Mouse (Mus musculus) cerebellum, adult 8-10 months (tissue): ENCODE data around the gene Hoxc12.

Experiments
- DNase-seq: peaks from one replicate; pipeline ENCODE4 v3.0.0; 2022

Hoxc12 gene

GRCm38 (mm10) chr15:102965003-102965891 lies 28.7 kb downstream of the Hoxc12 start:
- no peak for DNase-seq

DNA sequence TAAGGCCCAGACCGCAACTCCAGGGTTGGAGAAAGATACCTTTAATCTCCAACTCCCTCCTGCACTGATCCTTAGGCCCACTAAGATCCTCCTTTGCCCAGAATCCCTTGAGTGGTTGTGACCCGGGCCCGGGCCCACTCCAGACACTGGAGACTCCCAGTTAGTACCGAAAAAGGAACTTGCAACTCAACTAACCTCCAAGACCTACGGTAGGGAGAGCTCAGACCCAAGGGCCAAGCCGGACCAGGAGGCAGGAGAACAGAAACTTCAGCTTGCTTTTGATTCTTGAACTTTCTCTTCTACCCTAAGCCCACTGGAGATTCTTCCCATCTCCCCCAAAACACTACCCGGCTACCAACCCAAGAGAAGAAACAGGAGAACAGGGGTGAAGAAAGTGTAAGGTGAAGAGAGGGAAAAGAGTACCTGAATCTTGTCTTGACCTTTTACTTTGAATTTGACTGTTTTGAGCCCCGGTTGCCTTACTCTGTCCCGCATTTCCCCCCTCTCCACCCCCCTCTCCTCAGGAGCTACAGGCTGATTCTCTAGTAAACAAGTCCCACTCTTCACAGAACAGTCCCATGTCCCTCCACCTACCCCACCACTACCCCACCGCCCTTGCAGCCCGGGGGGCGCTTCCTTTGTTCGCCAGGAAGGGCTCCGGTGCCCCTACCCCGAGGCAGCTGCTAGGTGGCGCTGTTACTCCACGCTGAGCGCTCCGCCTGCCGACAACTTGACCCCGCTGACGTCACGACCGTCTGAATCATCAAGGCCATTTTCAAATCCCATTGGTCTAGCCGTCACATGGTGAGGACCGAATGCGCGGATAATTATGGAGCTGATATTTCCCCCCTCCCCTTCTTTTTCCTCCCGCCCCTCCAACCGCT lies 29.6 kb downstream of the Hoxc12 start:
- no peak for DNase-seq

DNA sequence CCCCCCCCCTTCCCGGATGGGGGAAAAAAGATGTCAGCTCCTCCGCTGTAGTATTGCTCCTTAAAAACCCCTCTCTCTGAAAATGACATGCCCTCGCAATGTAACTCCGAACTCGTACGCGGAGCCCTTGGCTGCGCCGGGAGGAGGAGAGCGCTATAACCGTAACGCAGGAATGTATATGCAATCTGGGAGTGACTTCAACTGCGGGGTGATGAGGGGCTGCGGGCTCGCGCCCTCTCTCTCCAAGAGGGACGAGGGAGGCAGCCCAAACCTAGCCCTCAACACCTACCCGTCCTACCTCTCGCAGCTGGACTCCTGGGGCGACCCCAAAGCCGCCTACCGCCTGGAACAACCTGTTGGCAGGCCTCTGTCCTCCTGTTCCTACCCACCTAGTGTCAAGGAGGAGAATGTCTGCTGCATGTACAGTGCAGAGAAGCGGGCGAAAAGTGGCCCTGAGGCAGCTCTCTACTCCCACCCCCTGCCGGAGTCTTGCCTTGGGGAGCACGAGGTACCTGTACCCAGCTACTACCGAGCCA lies 30.3 kb downstream of the Hoxc12 start, which contains the start of gene Hoxc10:
Gene Hoxc10, plus strand, starts transcription at position 21 of the 536 bp plus-strand sequence.
- DNase-seq: no peak

- no peak for DNase-seq
Observed at GRCm38 (mm10) chr15:102967312-102967510, 30.7 kb downstream of the Hoxc12 start, which contains the start of gene Hoxc5. Gene Hoxc5 (plus strand): TSS chr15:102967443.

- DNase-seq: no peak
Observed at GRCm38 (mm10) chr15:102967511-102968397, 31.2 kb downstream of the Hoxc12 start.

DNA sequence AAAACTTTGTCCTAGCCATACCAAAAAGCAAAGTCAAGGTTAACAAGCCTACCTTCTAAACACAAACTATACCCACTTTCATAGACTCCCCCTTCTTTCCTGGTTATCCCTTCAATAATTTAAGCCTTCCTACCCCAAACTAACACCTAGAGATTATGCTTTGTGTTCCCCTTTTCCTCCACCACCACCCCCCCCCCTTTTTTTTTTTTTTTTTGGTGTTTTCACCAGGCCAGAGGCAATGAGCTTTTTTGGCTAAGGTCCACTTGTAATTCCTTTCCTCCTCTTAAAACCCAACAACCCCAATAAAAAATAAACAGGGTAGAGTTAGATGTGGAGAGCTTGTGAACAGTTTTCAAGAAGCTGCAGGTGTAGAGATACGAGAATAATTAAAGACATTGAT lies 32.7 kb downstream of the Hoxc12 start:
- DNase-seq: no peak

DNA sequence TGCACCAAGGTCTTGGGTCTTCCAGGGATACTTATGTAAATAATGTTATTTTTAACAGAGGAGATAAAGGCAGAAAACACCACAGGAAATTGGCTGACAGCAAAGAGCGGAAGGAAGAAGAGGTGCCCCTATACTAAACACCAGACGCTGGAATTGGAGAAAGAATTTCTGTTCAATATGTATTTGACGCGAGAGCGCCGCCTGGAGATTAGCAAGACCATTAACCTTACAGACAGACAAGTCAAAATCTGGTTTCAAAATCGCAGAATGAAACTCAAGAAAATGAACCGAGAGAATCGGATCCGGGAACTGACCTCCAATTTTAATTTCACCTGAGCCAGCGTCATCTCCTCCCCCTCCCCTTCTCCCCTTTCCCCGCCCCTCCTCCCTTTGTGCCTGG lies 34.2 kb downstream of the Hoxc12 start:
- DNase-seq: no peak

DNA sequence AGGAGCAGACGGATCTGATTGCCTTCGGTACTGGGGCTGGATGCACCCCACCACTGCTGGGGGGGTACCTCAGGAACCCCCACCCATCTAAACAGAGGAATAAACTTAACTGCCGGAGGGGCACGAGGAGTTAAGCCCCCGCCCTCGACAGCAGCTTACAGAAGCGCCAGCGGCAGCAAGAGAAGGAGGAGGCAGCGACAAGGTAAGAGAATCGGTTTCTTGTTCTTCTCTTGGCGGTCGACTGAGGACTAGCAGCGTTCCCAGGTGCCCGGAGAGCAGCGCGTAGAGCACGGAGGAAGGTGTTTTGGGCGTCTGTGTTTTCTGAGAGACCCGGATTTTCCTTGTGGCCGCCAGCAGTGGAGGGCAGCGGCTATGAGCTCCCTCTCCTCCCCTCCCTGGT lies 35.7 kb downstream of the Hoxc12 start:
- DNase-seq: no peak

GRCm38 (mm10) chr15:102972753-102973152 lies 36.2 kb downstream of the Hoxc12 start:
- no peak for DNase-seq

- no peak for DNase-seq
Observed at GRCm38 (mm10) chr15:102975034-102975433, 38.5 kb downstream of the Hoxc12 start.

DNA sequence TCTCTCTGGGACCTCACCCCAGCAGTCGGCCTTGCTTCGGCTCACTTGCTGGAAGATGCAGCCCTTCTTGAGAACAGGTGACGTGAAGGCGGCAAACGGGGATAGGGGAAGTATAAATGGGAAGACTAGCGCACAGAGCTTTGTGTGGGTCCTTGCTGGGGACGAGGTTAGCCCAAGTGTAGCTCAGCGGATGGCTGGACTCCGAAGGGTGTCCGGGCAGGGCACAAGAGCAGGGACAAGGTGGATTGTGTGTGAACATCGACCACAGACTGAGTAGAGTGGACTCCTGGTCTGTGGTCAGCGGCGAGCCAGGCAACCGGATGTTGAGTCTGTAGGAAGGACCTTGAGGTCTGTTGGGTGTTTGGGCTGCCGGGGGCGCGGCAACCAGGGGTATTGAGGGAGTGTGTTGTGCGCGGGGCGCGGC lies 39.1 kb downstream of the Hoxc12 start:
- no peak for DNase-seq

DNA sequence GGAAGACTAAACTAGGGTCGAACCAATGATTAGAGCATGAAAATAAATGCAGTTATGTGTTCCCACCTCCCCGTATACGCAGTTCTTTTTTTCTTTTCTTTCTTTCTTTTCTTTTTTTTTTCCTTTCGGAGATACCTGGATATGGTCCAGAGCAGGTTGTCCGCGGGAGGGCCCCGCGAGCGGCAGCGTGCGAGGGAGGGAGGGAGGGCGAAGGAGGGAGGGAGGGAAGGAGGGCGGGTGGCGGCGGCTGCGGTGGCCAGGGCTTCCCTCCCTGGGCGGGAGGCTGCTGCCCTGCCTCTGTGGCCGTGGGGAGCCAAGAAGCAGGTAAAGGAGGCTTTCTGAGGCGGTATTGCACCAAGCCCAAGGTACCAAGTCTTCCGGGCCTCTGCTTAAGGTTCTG lies 39.6 kb downstream of the Hoxc12 start, which contains the start of gene Hoxc9:
Gene Hoxc9, plus strand, starts transcription at position 269 of the 400 bp plus-strand sequence.
- DNase-seq: no peak

DNA sequence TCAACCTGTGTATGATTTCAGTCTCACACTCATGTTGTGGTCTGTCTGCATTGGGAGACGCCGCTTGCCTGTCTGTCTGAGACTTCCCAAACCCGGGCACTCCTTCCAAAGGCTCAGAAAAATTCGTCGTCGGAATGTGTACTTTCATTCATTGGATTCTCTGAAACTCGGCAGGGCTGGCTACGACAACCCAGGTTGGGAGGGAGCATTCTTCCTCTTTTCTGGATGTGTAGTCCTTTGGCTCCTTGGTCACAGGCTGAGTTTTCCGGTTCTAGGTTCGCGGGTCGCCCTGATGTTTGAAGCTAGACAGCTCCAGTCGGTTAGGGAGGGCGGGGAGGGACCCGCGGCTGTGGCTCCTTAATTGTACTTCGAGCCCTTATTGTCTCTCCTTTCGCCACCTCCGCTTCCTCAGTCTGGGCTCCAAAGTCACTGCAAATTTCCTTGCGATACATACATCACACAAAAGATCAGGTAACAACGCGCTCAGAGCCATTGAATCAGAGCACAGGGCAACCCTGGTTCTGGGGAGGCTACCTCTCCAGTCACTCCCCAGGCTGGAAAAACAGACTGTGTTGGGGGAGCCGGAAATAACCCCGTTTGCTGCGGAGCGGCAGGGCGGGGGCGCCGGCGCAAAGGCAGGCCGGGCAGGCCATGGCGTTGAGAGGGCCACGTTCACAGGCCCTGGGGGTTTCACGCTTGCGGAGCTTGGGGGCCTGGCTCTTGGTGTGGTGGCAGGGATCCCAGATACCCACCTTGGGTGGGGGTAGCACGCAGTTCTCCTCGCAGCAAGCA lies 40.3 kb downstream of the Hoxc12 start:
- DNase-seq: no peak

DNA sequence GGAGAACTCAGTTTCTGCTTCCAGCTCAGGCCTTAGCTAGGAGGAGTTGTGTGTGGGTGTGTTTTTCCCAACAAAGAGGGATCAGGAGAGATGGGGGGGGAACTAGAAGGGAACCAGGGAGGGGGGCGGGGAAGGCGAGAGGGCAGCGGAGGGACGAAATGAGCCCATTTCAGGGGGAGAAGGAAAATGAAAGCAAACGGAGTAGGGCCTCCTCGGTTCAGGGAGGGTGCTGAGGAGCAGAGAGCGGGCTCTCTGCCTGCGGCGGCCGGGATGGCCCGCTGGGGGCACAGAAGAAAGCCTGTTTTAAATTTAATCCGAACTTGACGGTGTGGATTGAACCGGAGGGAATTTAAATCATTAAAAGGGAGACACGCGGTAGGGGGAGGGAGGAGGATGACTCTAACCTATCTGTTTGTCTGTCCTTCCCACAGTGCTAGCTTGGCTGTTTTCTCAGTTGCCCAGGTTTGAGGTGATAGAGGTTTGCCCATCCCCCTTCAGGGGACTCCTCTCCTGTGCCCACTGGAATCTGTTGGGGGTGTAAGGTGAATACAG lies 40.9 kb downstream of the Hoxc12 start:
- DNase-seq: no peak

DNA sequence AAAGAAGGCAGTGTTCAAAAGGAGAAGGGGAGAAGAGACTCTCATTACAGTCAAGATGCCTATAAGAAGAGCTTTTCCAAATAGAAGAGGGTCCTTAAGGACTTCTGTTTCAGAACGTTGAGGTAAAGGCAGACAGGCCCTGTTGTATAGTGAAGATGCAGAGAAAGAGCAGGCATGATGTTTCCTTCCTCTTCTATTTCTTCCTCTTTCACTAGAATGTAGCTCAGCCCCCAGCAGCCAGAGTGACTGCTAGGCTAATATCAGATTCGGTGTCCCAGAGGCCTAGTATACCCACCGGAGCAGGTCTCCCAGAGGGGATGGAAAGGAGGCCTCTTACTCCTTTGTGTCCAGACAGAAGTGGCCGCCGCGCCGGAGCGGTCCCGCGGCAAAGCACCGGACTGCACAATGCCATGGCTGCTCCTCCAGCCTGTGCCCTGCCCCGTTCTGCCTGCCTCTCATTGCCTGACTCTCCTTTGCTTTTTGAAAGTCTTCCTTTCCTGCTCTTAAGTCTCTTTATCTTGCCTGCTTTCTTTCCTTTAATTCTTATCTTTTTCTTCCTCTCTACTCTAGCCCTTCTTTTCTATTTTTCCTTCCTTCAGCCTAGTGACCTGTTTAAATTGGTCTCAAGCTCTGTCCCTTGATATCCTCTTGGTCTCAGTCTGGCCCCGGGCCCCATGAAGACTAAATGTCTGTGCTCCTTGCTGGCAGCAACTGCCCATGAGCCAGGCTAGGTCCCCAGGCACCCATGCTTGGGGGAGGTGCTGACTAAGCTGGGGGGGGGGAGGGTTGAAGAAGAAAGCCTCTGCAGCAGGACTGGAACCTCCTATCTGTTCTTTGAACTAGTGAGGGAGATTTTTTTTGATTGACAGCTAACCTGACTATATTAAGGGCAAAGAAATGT lies 42.3 kb downstream of the Hoxc12 start:
- no peak for DNase-seq

- no peak for DNase-seq
Observed at GRCm38 (mm10) chr15:102979936-102980335, 43.4 kb downstream of the Hoxc12 start.

- no peak for DNase-seq
Observed at GRCm38 (mm10) chr15:102980352-102980751, 43.8 kb downstream of the Hoxc12 start.

- DNase-seq: no peak
Observed at GRCm38 (mm10) chr15:102980912-102981311, 44.4 kb downstream of the Hoxc12 start.

GRCm38 (mm10) chr15:102981379-102982288 lies 45.1 kb downstream of the Hoxc12 start:
- DNase-seq: no peak
